Mouse (Mus musculus) urinary bladder, postnatal 14 days (tissue): ENCODE measurements around the gene Tsc22d3.

ENCODE experiments used
- DNase-seq: peaks from one replicate; pipeline ENCODE4 v3.0.0; 2021; ENCODE audit warnings: low spot score

Tsc22d3 gene

DNA sequence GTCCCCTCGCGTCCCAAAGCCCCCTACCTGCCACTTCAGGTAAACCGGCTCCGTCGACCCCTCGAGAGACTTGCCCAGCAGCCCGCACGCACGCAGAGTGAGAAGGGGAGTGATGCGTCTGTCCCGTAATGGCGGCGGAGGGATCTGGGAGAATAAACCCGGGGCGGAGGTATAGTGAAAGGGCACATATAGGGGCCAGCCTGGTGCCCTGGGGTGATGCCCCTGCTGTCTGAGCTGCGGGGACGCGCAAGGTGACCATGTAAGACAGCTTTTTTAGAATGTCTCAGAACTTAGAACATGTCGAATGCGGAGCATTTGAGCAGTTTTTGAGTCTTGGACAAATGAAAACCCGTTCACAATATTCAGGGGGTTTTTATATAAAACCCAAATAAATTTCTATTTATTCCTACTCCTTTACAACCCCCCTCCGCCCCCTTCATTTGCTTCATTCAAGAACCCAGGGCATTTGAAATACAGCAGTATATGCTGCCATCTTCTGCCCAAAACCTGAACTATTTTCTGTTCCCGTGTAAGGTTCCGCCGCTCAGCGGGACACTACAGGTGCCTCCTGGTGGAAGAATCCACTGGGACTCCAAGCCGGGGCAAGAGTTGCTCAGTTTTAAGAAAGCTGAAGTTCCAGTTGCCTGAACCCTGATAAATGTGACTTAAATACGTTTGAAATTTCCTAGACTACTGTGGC, at the start of gene Tsc22d3:
Gene Tsc22d3, minus strand, starts transcription at position 250 of the 700 bp plus-strand sequence.
- DNase-seq: peak; percentile 58

DNA sequence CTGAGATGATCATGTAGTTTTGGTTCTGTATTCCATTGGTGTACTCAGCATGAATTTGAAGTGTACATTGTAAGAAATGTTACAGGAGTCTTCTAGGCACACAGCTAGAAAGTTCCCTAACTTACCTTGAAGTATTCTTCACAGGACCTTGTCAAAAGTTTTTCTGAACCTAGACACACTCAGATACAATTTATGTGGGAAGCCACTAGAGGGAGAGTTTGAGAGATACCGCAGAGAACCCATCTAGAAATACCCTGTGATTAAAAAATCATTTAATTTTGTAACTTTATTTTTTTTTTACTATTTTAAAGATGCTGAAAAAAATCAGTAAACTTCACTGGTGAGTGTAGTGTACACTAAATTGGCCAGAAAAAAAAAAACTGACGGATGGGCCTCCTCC, 39.1 kb upstream of the Tsc22d3 start:
- DNase-seq: no peak

DNA sequence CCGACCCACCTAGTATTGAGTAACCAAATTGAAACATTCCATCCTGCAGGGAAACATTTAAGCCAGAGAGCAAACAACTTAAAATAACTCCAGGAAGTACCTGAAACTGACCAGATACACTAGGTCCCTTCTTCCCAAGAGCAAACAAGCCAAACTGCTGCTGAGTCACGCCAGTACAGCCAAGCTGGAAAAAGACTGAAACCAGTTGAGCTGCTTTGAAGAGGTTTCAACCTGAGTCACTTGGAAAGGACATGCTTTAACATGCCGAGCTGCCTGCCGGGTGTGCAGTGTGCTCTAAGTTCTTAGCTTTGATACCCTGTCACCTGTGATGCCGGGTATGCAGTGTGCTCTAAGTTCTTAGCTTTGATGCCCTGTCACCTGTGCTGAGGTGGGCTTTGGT, 37.6 kb upstream of the Tsc22d3 start:
- peak; percentile 8 for DNase-seq

DNA sequence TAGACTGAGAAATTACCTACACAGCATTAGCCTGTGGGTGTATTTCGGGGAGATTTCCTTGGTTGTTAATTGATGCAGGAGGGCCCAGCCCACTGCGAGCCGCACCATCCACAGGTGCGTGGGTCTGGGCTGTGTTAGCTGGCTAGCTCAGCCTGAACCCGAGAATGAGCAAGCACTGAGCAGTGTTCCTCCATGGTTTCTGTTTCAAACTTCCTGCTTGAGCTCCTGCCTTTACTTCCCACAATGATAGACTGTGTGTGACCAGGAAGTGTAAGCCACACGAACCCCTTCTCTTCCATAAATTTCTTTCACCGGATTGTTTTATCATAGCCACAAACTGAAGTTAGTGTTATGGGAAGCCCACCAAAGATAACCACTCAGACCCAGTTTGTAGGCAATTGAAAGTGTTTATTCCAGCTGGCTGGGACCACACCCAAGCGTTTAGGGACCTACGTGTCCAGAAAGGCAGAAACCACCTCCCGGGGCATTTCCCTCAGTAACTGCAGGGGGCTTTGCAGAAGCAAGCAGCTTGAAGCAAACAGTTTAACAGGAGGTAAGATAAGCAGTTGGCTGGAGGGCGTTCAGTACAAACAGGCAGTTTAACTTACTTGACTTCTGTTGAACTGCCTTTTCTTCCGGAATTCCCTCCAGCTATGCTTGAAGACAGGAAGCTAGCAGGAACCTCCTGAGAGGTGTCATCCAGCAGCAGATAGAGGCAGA, 24.6 kb upstream of the Tsc22d3 start:
- DNase-seq: no peak

DNA sequence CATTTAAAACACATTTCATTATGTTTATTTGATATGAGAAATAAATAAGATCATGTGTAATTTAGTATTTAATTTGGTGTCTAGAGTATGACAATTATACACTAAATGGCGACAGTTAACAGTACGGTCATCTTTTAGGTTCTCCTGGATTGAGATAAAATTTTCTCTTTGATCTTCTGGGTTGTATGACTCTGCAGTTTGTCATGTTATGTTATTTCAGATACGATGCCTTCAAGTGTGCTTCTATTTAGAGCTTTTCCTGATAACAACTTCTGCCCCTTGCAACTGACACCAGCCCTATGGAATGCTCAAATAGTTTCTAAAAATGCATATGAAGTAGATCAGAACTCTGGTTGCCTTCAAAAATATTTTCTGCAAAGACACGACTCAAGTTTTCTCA, 9.5 kb upstream of the Tsc22d3 start:
- no peak for DNase-seq

DNA sequence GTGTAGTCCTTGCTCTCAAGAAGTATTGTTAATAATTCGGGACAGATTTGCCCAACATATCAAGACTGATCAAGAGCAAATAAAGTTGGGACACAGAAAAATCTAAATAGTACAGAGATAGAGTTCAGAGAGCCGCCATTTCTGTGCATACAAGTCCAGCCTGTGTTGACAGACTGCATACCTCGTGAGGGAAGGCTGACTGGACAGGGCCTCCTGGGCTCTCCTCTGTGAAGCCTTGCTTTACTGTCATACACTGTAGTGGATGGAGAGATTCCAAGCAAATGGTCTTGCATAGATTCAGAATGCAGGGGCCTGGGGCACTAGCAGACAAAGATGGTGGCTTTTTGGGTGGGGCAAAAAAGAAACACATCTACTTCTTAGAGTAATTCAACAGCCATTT, 1.4 kb upstream of the Tsc22d3 start:
- DNase-seq: no peak

DNA sequence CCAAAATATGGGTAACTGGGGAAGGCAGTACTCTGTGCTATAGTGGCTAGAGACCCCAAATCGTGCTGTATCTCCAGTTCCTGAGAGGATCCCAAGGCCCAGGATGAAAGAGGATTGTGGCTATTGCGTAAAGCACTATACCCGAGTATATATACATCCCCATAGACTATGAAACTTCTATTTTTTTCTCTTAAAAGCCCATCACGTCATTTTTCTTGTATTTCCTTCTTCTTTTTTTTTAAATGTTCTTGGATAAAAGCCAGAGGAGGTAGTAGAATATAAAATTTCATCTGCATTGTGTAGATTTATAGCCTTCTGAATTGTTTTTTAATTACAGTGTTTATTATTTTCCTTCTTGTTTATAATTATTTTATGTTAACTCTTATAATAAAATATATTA, 852 bp upstream of the Tsc22d3 start:
- DNase-seq: no peak

DNA sequence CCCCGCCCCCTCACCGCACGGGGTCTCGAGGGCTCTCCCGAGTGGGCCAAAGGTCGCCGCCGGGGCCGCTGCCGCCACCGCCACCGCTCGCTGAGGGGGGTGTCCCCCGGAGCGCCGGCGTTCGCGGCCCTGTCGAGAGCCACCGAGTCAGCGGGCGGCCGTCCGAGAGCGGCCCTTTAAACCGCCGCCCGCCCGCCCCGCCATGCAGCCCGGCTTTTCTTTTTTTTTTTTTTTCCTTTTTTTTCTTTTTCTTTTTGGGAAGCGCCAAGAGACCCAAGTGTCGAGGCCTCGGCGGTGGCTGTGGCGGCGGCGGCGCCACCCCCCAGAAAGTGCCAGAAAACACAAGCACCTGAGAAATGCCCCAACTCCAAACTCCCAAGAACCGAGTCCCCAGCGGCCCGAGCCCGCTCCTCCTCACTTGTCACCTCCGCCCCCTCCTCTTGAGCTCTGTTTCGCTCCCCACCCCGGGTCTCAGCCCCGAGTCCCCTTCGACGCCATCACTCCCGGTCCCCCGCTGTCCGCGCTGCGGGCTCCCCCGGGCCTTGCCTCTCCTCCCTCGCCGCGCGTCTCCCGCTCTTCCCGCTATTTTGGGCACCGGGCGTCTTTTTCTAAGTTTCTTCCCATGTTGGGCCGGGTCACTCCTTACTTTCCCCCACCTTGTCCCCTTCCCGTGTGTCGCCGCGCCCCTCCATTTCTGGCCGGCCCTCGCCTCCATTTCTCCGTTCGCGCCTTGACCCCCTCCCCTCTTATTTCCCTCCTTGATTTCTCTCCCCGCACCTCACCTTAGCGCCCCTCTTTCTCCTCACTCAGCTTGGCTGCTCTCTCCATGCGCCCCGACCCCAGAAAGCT, 674 bp downstream of the Tsc22d3 start:
- no peak for DNase-seq

DNA sequence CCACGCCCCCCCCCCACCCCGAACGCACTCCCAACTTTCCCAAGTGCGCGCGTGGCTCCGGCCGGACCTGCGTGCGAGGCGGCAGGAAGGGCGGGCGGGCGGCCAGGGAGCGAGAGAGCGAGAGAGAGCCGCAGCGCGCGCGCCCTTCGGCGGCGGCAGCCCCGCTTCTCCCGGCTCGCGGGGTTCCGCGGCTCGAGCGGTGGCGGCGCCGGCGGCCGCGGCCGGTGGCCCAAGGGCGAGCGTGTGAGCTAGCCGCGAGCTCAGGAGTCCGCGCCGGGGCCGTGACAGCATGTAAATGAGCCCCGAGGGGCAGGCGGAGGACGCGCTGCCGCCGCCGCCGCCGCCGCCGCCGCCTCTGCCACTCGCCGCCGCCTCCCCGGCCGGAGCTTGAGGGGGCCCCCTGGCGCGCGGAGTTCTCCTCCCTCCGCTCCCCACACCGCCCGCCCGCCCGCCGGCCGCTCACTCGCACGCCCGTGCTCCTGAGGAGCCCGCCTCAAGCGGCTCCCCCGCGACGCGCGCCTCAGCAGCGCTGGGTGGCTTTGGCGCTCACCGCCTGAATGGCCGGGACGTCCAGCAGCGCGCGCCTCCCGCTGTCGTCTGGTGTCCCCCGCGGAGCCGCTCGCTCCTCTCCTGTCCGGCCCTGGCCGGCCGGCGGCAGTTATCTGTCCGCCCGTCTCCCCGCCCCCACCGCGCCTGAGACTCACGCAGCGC, 1.5 kb downstream of the Tsc22d3 start:
- peak; percentile 50 for DNase-seq

DNA sequence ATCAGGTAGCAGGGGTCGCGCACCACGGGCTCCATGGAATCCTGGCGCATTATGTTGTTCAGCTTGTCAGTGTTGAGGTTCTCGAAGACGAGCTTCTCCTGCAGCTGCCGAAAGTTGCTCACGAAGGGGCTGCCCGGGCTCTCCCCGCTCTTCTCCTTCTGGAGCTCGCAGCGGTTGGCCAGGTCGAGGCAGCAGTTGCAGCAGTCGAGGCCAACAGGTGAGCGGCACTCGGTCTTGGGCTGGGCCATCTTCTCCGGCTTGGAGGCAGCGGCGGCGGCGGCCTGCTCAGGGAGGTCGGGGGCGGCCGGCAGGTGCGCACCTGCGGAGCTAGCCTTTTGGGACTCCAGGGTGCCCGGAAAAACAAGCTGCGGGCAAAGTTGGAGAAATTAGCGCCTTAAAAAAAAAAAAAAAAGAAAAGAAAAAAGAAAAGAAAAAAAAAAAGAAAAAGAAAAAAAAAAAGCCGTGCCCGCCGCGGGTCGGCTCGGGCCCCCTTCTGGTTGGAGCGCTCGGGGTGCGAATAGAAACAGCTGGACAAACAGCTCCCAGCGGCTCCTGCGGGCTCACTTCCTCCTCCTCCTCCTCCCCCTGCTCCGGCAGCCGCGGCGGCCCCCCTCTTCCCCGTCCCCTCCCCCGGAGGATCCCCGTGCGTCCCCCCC, 2.1 kb downstream of the Tsc22d3 start:
- DNase-seq: no peak

DNA sequence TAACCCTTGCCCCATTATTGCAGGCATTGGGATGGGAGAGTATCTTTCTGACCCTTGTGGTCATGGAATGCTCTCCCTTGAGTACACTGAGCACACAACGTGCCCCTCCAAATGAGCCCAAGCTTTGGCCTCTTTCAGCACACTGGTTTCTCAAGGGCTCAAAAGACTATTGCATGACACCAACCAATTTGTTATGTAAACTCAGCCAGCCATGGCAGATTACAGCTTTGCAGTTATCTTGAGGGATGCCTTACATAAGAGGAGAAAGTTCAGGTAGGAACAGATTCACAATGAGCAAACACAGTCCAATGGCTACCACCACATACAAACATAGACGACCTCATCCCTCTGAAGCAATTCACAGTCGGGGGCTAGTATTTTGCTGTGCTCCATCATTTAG, 9.3 kb downstream of the Tsc22d3 start:
- DNase-seq: no peak

DNA sequence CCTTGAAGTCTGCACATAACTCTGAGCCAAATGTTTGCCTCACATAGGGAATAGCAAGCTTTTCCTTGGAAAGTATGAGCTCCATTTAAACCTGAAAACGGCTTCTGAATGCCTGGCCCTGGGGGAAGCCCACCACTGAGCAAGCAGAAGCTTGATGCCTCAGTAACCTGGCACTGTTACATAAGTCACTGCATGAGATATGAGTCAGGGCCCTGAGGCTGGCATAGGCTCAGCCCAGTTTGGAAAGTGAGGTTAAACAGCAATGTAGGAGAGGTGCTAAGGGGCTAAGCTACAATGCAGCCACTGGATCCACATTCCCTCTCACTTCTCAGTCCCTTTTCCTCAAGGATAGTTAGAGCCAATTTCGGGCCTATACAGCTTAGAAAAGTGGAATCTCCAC, 10.3 kb downstream of the Tsc22d3 start:
- DNase-seq: no peak

DNA sequence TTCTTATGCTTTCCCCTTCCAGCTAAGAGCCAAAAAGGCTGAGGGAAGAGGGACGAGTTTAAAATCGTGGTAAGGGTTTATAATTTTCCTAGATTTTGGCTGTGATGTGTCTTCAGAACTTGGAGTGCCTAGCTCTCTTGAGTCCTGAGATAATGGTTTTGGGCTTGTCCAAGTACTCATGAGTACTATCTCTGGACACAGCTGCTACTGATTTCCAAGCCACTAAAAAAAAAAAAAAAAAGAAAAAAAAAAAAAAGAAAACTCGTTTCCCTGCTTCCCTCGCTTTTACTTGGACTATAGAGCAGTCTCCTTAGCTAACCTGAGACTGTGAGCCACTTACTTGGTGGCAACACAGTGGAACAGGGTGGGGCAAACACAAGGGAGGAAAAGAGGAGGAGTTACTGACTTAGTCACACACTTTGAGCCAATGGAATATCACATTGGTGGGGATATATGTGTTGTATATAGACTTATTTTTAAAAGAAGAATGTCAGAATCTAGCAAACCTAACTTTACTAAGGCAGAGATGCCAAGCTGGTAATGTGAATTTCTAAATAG, 11.2 kb downstream of the Tsc22d3 start:
- DNase-seq: no peak

DNA sequence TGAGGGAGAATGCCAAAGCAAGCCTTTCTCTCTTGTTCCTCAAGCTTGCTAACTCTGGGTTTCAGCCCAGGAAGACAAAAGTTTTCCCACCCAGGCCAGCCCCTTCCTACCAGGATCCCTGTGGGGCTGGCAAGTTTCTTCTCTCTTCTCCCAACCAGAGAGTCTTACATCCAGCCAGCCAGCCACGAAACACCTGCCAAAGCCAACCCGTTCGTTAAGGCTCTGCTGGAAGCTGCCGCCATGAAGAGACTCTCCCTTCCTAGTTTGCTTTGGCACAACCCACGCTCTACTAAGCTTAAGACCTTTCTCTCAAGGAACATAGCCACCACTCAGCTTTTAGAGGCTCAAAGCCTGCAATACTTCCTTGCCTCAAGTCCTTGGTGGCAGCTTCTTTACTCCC, 11.9 kb downstream of the Tsc22d3 start:
- DNase-seq: no peak

DNA sequence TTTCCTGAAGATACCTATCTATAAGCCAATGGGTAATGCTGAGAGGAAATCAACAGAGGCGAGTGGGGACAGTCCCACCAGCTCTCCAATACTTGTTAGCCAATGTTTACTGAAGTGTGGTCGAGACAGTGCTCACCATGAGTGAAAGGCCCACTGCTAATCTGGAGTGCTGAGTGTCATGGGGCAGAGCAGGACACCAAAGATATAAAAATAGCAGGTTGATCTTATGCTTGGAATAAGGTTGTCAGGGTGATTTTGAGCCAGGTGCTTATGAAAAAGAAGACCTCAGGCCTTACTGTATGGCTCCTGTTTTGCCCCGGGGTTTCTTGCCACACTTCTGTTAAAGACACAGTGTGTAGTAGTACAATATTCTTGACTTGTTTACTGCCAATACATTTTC, 20.0 kb downstream of the Tsc22d3 start:
- no peak for DNase-seq

DNA sequence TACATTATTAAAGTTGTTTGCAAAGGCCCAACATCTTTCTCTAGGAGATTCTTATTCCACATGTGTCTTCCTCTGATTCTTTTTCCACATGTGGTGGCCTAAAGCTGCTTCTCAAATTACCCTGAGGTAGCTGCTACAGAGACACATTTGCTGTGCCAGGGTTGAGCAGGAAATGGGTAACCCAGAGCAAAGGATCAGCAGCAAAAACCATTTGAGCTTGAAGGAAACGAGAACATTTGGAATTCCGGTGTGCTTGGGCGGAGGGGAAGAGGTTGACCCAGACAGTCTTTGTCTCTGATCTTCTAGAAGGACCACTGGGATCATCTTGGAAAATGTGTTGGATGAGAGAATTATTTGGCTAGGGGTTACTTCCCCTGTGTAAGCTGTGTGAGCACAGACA, 24.8 kb downstream of the Tsc22d3 start:
- DNase-seq: no peak

DNA sequence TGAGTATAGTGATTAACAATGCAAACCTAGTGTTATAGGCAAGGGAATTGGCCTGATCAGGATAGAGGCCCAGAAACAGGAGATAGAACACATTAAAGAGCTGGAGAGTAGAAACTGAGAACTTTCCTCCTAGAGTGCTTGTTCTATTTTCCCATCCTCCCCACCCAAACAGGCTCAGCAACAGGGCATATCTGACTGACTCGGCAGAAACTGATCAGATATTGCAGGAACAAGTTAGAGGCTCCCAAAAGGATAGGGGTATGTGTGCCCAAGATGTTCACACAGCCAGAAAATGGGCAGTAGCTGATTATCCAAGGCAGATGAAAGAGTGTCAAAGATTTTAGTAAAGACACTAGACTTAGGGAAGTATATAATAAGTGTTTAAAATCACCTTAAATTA, 25.3 kb downstream of the Tsc22d3 start:
- DNase-seq: no peak

DNA sequence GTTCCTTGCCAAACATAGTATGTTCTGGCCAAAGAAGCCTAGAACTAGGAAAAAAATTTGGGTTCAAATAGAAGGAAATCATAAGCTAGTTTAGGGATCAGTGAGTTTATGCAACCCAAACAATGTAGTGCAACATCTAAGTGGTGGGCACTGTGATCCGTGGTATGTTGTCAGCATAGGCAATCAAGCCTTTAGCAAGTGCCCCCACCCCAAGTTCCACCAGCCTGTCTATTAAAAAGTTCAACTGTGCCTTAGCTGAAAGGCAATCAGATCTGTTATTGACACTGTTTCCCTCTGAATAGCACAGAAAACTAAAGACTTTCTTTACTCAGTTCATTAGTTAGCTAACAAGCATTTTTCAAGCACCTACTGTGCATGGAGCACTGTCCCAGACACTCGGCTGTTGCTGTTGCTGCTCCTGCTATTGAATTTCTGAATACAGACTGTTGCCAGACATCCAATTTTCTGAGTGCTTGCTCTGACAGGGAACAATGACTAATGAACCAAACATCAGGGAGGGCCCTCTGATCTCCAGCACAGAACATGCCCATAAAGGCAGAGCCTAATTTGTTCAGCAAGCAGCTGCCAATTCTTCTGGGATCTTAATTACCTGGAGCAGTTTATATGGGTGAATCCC, 27.6 kb downstream of the Tsc22d3 start:
- DNase-seq: peak; percentile 4

DNA sequence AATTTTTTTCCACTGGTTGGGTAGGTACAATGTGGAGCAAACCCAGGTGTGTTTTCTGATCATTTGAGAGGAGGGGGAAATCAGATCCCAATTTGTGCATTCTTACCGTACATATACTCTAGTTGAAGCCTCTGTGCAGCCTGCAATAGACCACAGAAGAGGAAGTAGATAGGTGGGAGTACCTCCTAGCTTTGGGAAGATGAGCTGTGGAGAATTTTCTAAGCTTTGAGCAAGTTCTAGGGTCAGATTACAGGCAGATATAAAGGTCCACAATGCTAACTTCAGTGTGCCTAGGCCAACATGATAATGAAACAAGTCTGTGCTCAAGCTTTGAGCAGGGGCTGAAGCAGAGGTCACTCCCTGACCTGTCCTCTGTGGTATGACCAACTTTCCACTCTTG, 30.9 kb downstream of the Tsc22d3 start:
- no peak for DNase-seq

DNA sequence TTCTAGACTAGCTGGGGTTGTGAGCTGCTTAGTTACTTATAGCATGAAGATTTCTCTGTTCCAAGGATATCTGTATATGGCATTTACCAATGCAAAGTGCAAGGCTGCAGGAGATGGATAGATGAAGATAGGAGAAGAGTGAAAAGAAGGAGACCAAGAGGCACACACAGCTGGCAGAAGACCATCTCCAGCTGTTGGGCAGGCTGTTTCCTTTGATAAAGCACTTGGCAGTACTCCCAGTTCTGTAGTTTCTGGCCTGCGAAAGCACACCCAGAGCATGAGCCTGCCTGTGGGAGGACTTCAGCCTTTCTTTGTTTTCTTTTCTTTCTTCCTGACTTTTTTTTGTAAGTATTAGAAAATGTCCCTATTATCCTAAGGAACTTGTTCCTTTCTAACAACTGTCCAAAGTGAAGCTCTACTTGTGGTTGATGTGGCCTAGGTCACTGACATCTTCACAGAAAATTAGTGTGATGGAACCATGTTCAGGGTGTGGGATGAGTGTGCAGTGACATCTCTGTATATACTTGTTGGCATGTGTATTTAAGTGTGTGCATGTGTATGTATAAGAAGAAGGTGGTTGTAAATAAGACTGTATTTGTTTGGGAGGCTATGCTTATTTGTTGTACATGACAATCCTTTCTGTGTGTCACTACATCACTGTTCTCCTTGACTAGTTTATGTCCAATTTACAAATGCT, 32.6 kb downstream of the Tsc22d3 start:
- DNase-seq: peak; percentile 41
